Mouse (Mus musculus) ES-CJ7 (cell line): ENCODE measurements around the gene Tcl1b4.
"Not testable (repeated sequence)": the region's sequence is repeated elsewhere in the genome, so short reads cannot be mapped to it uniquely, and the experiment has no call there.

Experiments used
- DNase-seq: peaks from one replicate; pipeline ENCODE4 v3.0.0; 2011; ENCODE audit warnings: low read depth, low spot score

The Tcl1b4 gene

DNA sequence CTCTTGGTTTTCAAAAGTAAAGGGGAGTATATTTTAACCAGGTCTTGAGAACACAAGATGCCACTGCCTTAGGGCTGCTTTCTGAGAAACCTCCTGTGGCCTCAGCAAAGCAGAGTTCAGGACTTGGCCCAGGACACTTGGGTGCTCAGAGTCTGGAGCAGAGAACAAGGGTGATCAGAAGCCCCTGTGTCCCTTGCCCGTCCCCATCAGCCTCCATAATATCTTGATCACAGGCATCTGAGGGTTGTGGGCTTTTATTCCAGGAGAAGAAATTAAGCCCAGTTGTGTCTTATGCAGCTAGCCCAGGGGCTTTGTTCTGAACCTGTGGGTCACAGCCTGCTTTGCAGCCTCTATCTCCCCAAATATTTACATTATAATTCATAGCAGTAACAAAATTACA, at the start of gene Tcl1b4:
Tcl1b4 (plus strand) TSS at position 301 of the 400 bp plus-strand sequence.
- DNase-seq, result not testable (repeated sequence)

DNA sequence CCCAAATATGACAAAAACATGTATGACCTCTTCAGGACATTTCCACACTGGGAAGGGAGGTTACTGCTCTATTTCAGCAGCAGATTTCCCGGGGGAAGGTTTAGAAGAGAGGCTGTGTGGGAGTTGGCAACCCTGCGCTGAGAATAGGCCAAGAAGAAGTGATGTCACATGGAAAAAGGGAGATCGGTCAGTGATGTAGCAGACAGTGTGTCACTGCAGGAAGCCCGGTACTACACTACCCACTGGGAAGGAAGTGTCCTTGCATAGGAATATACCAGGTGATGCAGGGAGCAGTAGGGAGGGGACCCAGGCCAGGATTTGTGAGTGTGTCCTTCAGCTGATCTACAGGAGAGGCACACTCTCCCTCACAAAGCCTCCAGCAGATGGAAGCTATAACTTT, 46.5 kb upstream of the Tcl1b4 start:
- not testable (repeated sequence) for DNase-seq

DNA sequence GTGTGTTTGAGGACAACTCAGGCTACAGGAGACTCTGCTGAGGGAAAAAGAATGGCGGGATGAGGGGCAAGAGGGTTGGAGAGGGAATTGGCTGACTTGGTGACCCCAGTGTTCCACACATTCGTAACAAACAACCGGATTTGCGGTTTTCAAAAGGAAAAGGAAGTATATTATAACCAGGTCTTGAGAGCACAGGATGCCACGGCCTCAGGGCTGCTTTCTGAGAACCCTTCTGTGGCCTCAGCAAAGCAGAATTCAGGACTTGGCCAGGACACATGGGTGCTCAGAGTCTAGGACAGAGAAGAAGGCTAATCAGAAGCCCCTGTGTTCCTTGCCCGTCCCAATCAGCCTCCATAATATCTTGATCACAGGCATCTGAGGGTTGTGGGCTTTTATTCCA, 42.9 kb upstream of the Tcl1b4 start:
- no peak for DNase-seq

DNA sequence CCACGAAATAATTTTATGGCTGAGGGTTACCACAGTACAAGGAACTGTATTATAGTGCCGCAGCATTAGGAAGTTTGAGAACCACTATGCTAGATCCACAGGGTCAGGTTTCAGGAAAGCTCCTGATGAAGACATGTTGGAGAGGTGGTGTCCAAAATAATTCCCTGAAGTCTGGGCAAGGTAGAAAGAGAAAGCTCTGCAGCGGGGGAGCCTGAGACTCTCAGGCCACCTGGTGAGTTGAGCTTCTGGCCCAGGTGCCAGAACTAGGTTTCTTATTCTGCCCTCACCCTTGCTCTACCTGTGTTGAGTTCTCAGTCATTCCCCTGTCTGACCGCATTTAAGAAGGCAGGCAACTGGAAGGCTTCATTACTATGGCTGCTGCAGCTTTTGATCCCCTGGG, 42.4 kb upstream of the Tcl1b4 start, which contains the start of gene Tcl1b1:
Tcl1b1 (plus strand) TSS at position 301 of the 400 bp plus-strand sequence.
- DNase-seq, result no peak

DNA sequence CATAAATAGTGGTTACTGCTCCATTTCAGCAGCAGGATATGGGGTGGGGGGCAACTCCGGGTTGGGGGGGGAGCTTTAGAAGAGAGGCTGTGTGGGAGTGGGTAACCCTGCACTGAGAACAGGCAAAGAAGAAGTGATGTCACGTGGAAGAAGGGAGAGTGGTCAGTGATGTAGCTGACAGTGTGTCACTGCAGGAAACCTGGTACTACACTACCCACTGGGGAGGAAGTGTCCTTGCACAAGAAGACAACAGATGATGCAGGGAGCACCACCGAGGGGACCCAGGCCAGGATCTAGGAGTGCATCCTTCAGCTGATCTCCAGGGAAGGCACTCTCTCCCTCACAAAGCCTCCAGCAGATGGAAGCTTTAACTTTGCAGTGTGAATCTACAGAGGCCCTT, 35.0 kb upstream of the Tcl1b4 start:
- DNase-seq, result no peak

DNA sequence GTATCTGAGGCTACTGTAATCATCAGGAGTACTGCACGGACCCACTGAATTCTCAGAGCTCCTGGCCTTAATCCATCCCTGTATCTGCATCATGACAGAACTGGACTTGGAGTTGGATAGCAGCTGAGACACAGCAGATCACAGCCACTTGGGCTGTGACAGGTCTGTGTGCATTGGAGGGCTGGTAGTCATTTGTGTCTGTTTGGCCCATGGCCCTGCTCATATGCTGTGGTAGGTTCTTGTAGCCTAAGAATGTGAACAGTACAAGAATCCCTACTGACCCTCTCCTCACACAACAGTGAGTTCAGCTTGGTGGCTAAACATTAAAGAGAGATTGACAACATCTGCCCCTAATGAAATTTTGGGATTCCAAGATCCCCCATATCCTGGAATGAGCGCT, 28.4 kb upstream of the Tcl1b4 start:
- no peak for DNase-seq

DNA sequence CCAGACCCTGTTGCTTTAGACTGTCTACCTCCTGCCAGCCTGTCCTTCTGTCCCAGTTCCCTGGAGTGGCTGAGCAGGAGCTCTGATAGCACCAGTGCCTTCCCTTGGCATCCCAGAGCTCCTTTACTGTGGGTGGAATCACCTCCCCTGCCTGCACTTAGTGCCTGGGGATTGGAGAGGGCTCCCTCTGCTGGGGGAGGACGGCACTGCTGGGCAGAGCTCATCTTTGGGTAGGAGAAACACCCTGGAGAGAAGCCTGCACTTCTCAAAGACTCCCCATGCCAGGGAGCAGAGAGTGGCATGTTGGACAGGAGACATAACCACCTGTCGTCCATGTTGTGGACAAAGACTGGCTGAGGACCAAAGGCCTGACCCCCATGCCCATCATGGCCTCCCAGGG, 27.4 kb upstream of the Tcl1b4 start:
- peak; percentile 17 for DNase-seq

DNA sequence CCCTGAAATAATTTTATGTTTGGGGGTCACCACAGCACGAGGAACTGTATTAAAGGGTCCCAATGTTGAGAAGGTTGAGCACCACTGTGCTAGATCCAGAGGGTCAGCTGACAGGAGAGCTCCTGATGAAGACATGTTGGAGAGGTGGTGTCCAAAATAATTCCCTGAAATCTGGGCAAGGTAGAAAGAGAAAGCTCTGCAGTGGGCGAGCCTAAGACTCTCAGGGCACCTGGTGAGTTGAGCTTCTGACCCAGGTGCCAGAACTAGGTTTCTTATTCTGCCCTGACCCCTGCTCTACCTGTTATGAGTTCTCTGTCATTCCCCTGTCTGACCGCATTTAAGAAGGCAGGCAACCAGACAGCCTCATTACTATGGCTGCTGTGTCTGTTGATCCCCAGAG, 25.7 kb upstream of the Tcl1b4 start, which contains the start of gene Tcl1b5:
Tcl1b5 (plus strand) TSS at position 301 of the 400 bp plus-strand sequence.
- not testable (repeated sequence) for DNase-seq

DNA sequence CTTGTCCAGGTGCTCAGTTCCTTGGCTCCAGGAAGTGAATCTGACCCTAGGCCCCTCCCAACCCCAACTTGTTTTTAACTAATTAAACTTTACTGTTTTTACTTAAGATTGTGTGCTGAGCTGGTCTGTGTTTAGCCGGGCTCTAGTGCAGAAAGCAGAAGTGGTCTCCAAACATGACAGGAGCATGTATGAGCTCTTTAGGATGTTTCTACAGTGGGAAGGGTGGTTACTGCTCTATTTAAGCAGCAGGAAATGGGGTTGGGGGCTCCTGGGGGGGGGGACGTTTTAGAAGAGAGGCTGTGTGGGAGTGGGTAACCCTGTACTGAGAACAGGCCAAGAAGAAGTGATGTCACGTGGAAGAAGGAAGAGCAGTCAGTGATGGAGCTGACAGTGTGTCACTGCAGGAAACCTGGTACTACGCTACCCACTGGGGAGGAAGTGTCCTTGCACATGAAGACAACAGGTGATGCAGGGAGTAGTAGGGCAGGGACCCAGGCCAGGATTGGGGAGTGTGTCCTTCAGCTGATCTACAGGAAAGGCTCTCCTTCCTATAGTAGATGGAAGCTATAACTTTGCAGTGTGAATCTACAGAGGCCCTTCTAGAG, 20.6 kb upstream of the Tcl1b4 start:
- DNase-seq, result not testable (repeated sequence)

DNA sequence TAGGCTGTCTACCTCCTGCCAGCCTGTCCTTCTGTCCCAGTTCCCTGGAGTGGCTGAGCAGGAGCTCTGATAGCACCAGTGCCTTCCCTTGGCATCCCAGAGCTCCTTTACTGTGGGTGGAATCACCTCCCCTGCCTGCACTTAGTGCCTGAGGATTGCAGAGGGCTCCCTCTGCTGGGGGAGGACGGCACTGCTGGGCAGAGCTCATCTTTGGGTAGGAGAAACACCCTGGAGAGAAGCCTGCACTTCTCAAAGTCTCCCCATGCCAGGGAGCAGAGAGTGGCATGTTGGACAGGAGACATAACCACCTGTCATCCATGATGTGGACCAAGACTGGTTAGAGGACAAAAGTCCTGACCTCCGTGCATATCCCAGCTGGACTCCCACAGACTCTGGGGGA, 12.8 kb upstream of the Tcl1b4 start:
- DNase-seq, result not testable (repeated sequence)

DNA sequence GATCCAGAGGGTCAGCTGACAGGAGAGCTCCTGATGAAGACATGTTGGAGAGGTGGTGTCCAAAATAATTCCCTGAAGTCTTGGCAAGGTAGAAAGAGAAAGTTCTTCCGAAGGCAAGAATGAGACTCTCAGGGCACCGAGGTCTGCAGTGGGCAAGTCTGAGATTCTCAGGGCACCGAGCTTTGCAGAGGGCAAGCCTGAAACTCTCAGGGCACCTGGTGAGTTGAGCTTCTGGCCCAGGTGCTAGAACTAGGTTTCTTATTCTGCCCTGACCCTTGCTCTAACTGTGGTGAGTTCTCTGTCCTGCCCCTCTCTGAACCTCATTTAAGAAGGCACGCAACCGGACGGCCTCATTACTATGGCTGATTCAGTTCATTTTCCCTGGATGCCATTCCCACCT, 11.0 kb upstream of the Tcl1b4 start, which contains the start of gene Tcl1b3:
Tcl1b3 (plus strand) TSS at position 301 of the 400 bp plus-strand sequence.
- not testable (repeated sequence) for DNase-seq

DNA sequence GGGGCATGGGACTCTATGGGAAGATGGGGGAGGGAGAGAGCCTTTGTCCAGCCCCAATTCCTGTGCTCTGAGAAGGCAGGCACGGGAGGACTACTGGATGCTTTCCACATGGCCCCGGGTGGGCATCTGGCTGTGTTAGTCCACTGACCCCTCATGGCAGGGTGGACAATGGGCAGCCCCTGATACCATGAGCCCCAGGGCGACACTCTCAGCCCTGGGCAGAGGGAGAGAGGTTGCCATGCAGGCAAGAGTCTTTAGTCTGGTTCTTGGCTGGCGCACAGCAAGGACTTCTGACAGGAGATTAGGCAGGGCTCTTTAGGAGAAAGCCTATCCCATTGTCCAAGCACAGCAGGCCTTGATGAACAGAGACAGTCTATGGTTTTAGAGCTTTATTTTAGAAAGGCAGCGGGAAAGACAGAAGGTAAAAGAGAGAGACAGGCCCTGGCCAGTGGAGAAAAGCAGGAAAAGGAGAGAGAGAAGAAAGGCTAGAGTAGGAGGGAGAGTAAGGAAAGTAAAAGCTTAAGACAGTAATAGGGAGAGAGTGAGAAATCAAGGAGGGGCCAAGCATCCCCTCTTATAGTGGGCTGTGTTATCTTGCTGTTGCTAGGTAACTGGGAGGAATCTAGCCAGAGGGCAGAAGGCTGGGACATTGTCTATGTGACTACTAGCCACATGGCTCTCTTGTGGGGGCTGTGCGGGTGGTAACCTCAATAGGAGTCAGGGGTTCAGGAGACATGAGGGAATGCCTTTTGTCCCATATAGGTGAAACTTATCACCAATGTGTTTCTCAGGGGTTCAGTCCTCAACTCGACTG, 1.9 kb upstream of the Tcl1b4 start:
- DNase-seq, result not testable (repeated sequence)

DNA sequence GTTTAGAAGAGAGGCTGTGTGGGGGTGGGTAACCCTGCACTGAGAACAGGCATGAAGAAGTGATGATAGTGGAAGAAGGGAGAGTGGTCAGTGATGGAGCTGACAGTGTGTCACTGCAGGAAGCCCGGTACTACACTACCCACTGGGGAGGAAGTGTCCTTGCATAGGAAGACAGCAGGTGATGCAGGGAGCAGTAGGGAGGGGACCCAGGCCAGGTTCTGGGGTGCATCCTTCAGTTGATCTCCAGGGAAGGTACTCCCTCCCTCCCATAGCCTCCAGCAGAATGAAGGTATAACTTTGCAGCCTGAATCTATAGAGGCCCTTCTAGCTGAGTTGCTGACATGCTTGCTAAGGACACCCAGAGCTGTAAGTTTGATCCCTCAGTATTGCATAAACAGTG, 5.3 kb downstream of the Tcl1b4 start:
- no peak for DNase-seq

DNA sequence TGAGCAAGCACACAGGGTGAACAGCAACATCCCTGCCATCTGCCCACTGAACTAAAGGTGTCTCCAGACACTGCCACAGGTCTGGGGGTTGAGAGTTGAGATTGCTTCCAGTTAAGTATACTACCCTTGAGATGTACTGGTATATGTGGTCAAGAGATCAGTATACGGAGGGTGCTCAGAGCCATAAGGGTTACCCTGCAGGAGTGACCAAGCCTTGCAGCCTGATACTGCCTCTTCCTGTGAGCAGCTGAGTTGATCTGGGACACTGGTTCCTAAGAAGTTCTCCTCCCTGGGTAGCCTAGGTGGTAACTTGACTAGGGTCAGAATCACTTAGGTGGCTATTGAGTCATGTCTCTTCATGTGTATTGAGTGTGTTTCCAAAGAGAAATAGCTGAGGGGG, 6.7 kb downstream of the Tcl1b4 start:
- no peak for DNase-seq

DNA sequence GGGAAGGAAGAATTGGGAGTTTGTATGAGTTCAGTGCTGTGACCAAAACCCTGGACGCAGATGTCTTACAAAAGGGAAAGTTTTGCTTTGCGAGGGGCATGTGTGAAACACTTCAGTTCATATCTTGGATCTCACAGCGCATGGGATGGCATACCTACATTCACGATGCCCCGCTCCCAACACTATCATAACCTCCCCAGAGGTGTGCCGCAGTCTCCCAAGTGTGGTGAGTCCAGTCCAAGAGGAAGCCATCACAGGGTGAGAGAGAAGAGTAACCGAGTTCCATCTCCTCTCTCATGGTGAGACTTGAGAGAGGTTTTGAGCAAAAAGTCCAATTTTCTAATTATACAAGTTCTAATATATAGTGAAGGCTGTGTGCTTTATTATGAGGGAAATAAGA, 7.5 kb downstream of the Tcl1b4 start:
- no peak for DNase-seq

DNA sequence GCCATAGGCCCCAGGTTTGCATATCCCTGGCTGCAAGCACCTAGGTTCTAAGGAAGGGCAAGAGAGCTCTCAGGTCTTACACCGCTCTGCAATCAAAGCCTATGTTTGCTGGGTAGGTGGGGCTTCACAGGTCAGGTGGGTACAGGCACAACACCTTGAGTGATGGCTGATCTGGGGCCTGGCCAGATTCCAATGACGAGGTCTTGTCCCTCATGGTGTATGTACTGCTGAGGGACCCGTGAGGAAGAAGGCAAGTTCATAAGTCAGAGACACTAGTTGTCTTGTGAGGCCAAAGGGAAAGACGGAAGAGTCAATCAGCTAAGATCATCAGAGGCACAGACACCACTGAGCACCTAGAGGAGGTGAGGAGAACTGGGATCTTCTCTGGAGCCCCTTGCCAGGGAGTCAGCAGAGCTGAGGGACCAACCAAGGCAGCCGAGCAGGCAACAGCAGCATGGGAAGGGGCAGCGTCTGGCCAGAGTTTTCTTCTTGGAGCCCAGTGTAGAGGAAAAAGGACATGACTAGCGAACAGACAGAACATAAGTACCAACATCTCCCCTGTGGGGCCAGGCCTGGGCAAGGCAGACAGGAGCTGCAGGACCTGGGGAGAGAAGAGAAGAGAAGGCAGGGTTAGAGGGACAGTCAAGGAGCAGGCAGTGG, 15.5 kb downstream of the Tcl1b4 start:
- no peak for DNase-seq

DNA sequence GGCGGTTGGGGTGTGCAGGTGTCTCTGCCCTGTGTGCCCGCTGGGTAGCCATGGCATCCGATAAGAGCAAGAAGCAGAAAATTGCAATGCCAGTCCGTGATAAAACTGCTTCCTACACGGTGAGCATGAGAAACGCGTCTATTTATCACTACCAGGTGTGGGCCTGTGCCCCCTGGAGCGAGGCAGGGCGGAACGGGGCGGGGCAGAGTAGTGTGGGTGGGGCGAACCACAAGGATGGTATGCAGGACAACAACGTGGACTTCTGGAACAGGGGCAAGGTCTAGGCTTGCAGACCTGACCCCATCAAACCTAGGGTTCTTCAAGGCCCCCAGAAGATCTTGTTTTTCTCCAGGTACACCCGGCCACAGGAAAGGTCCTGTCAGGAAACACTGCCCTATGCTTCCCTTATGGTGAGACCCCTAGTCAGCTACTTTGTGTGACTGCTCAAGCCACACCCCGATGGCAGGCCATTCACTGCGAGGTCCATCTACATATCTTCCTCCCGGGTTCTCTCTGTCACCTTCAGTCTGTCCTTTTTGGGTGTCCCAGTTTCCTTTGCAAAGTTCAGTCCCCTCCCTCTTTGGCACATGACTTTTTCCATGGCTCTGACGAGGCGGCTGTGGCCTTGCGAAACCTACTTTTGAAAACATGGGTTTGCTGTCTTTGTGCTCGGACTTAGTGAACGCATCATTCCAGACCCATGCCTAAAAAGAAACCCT, 21.0 kb downstream of the Tcl1b4 start, which contains the start of gene Tcl1:
Tcl1 (minus strand) TSS at position 193 of the 719 bp plus-strand sequence.
- peak; percentile 76 for DNase-seq

DNA sequence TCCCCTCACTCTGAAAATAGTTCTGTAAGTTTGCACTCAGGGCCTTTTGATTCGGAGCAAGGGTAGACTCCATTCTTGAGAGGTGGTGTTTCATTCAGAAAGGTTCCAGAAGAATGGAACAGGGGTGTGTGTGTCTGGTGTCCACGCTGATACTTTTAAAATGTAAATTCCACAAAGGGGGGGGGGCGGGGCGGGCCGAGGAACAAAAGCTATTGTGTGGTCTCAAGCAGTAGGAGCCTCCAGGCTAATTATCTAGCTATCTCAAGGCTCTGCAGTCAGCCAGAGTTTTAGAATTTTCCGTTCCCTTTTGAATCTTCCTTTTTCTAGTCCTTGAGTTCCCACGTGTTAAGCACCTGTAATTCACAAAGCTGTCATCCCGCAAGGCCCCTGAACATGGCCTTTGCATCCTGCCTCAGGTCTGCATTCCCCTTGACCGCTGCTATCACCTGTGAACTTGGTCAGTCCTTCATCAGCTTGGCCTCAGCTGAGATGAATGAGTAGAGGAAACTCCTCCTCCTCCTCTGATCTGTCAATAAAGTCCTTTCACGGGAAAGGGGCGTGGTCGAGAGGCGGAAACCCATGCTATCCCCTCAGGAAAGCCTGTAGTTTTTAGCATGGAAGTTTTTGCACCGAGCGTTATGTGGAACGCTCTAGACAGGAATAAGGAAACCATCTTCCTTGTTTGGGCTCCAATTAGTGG, 23.0 kb downstream of the Tcl1b4 start:
- peak; percentile 90 for DNase-seq

DNA sequence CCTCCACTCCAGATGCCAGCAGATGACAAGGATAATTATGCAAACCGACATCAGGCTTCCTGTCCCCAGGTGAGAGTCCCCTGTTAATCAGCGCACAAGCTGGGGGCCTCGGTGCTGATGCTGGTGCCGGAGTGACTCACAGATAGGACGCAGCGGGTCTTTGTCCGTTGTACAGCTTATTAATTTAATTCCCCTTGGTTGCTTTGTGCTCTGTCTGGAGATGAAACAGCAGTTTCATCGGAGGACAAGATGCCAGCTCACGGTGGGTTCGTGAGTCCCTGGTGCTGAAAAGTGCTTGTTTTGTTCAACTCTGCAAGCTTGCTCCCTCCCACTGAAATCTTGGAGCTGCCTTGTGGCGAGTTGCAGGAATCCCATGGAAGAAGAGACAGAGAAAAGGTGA, 32.6 kb downstream of the Tcl1b4 start:
- DNase-seq, result no peak

DNA sequence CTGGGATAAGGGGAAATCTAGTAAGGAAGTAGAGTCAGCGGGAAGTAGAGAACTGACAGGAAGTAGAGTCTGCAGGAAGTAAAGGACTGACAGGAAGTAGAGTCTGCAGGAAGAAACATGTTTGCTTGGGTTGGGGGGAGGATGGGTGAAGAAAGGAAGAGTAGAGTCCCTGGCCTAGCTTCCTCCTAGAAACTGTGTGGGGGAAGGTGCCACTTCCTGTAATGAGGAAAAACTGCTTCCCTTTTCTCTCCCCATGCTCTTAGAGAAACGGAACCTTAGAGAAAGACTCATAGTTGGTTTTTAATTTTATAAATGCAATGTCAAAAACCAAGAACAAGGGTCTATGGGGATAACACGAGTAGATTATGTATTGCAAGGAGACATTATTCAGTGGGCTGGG, 33.3 kb downstream of the Tcl1b4 start:
- DNase-seq, result no peak

DNA sequence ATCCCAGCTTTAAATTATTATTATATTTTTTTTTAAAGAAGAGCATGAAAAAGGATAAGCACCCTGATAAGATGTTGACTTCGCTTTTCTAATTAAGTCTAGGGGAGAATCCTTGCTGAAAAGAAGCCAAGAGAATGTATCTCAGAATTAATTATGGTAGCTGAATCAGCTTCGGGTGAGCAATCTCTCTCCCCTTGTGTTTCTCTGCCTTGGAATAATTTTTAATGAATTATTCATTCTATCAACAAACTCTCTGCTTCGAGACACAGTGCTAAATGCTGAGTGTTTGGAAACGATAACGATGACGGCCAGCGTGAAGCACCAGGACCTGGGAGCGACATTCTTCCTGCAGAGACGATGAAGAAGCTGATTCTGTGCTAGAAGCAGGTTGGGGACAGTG, 37.3 kb downstream of the Tcl1b4 start:
- DNase-seq, result no peak
